8 mouse cellular contexts compared by ENCODE assay signal in the genomic region with DNA sequence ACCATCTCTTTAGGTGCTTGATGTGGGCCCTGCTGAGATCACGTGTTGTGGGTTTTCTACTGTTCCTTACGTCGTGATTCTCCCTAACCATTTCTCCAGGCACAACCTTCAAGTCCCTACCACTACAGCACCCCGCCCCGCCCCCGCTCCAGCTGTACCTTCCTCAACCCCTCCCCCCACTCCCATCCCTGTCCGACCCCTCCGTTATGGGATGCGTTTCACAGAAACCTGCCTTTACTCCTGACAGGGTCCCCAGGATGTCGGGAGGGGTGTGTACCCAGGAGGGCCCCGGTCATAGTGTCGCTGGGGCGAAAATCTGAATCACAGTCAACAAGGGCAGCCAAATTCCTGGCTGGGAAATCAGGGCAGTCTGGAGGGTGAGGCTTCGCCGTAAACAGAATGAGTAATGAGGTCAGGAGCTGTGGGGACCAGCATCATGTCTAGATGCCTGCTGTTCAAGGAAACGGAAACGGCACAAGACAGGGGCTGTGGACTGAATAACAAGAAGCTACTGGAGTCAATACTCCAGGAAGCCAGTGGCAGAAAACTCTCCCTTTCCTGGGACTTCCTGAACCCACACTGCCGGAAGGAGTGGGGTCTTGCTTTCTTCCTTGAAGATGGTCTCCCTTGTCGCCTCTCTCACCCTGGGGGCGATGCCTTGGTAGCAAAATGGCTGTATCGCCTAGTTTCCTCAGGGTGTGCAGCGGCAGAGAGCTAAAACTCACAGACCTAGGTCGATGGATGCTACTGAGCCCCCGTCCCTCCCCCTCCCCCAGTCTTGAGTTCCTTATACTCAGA. TPM values are rescaled to one million over a fixed set of nuclear protein-coding genes. Genes with fewer than 3 reads are reported as not detected.
DNase-seq lines count a peak whose midpoint lies in the region; ATAC-seq and TF ChIP-seq lines count a peak whose summit lies in the region.

No protein-coding gene starts in this region.

- H3K27ac ChIP-seq in testis, adult 2 months (ENCODE audit: control insufficient read depth, insufficient read depth, low read depth, low read length): no peak overlapping the region
- H3K27ac ChIP-seq in intestine, postnatal 0 days (ENCODE audit: low read depth, low read length): peak overlapping the region; percentile 23
- H3K27ac ChIP-seq in liver, postnatal 0 days (ENCODE audit: low read depth): peak overlapping the region; percentile 59; the same call in 1 of the 2 replicates
- H3K27ac ChIP-seq in olfactory bulb, adult 2 months (ENCODE audit: insufficient read depth, low read depth, low read length): peak overlapping the region; percentile 12; the same call in 1 of the 2 replicates

- H3K9ac ChIP-seq in intestine, postnatal 0 days (ENCODE audit: low read depth, low read length): 0 out of 2 replicates have a peak overlapping the region, but pooled peaks have one; percentile 1
- H3K9ac ChIP-seq in liver, postnatal 0 days (replicated peaks): peak overlapping the region; percentile 35; the same call in 1 of the 2 replicates

- H3K36me3 ChIP-seq in testis, adult 2 months (ENCODE audit: control insufficient read depth, insufficient read depth, low read length): no peaks in the 10 kb centered on the region
- H3K36me3 ChIP-seq in intestine, postnatal 0 days (ENCODE audit: control insufficient read depth, insufficient read depth): no peaks in the 10 kb centered on the region
- H3K36me3 ChIP-seq in liver, postnatal 0 days (replicated peaks; ENCODE audit: insufficient read depth, low read length): no peaks in the 10 kb centered on the region

- H3K4me3 ChIP-seq in testis, adult 2 months (ENCODE audit: control insufficient read depth, low read depth, low read length): peak overlapping the region; percentile 17; the same call in 1 of the 2 replicates
- H3K4me3 ChIP-seq in intestine, postnatal 0 days (ENCODE audit: low read depth, low read length): no peak overlapping the region
- no peak overlapping the region for H3K4me3 ChIP-seq in liver, postnatal 0 days (ENCODE audit: low read depth, low read length)
- no peak overlapping the region for H3K4me3 ChIP-seq in olfactory bulb, adult 2 months (ENCODE audit: insufficient read depth, low read depth, low read length)

- H3K4me1 ChIP-seq in testis, adult 2 months (ENCODE audit: control insufficient read depth, insufficient read depth, low read length): peaks cover 16% of the 10 kb centered on the region
- H3K4me1 ChIP-seq in intestine, postnatal 0 days (replicated peaks; ENCODE audit: control insufficient read depth, insufficient read depth, low read length): no peaks in the 10 kb centered on the region
- H3K4me1 ChIP-seq in liver, postnatal 0 days (ENCODE audit: insufficient read depth): peaks cover 14% of the 10 kb centered on the region; the same call in 1 of the 2 replicates
- H3K4me1 ChIP-seq in olfactory bulb, adult 2 months (ENCODE audit: control insufficient read depth, insufficient read depth, low read length): peaks cover 18% of the 10 kb centered on the region

- 0 out of 2 replicates have a peak, but pooled peaks have one; percentile 21 for TF ChIP-seq EP300 in liver, postnatal 0 days (IDR thresholded peaks at IDR 0.05; ENCODE audit: low read depth)

- TF ChIP-seq CTCF in testis, adult 2 months (IDR thresholded peaks at IDR 0.05; ENCODE audit: control insufficient read depth, insufficient read depth, insufficient replicate concordance, low read depth, low read length): no peak
- no peak for TF ChIP-seq CTCF in intestine, postnatal 0 days (IDR thresholded peaks at IDR 0.05; ENCODE audit: low read depth)
- TF ChIP-seq CTCF in liver, postnatal 0 days (IDR thresholded peaks at IDR 0.05; ENCODE audit: low read depth): no peak
- no peak for TF ChIP-seq CTCF in olfactory bulb, adult 2 months (IDR thresholded peaks at IDR 0.05; ENCODE audit: insufficient read depth, low read depth, low read length)

- peak overlapping the region; percentile 49 for H3K4me2 ChIP-seq in intestine, postnatal 0 days (replicated peaks; ENCODE audit: low read depth)
- peak overlapping the region; percentile 27 for H3K4me2 ChIP-seq in liver, postnatal 0 days (ENCODE audit: low read depth, low read length)

- ATAC-seq in intestine, postnatal 0 days: no peak
- ATAC-seq in liver, postnatal 0 days: peak; percentile 71

- DNase-seq in testis, postnatal 10 days (ENCODE audit: low spot score): no peak
- peak; percentile 74 to 82 for DNase-seq in cerebellum, postnatal 10 days
- peak; percentile 45 for DNase-seq in gastrocnemius, postnatal 25 days
- DNase-seq in liver, postnatal 0 days: peak; percentile 40
- DNase-seq in spleen, postnatal 10 days (ENCODE audit: low spot score in 2 of 2): no peak

- H3K9me3 ChIP-seq in intestine, postnatal 0 days (ENCODE audit: control insufficient read depth): no peaks in the 10 kb centered on the region
- no peaks in the 10 kb centered on the region for H3K9me3 ChIP-seq in liver, postnatal 0 days (ENCODE audit: low read length)

- 16% methylated on average over 24 of the region's 24 CpGs for WGBS in intestine, postnatal 0 days
- WGBS in liver, postnatal 0 days (ENCODE audit: insufficient replicate concordance): 8% methylated on average over 24 of the region's 24 CpGs
- 14% methylated on average over 24 of the region's 24 CpGs for WGBS in olfactory bulb, adult 2 months

- H3K27me3 ChIP-seq in testis, adult 2 months (ENCODE audit: control insufficient read depth, insufficient read depth, low read length): no peaks in the 10 kb centered on the region; the same call in 1 of the 2 replicates
- 0 out of 2 replicates have a peak, but pooled peaks cover 3% of the 10 kb centered on the region for H3K27me3 ChIP-seq in intestine, postnatal 0 days (replicated peaks; ENCODE audit: control insufficient read depth, insufficient read depth, low read length)
- H3K27me3 ChIP-seq in liver, postnatal 0 days (ENCODE audit: insufficient read depth, low read length): peaks cover 38% of the 10 kb centered on the region

- no peak for TF ChIP-seq POLR2A in testis, adult 2 months (IDR thresholded peaks at IDR 0.05; ENCODE audit: control insufficient read depth, low read depth, low read length)
- no peak for TF ChIP-seq POLR2A in olfactory bulb, adult 2 months (IDR thresholded peaks at IDR 0.05; ENCODE audit: insufficient read depth, low read depth, low read length)

RNA-seq across cellular contexts. Expression of a gene that starts 31.0 kb away (rescaled TPM):
- 87.2 and 99.7 TPM in 2 replicates for polyA plus RNA-seq in testis, adult 2 months (2012; rRNA removed)
- total RNA-seq in gastrocnemius, postnatal 25 days (2021): 10 to 100 TPM; 11.1 to 17.5 TPM
- polyA plus RNA-seq in intestine, postnatal 0 days (2015; fragmentation: Nextera tagmentation; extraction: Ambion mirVana): 16.8 and 18.9 TPM in 2 replicates
- polyA plus RNA-seq in liver, postnatal 0 days (2015; fragmentation: Nextera tagmentation; extraction: Ambion mirVana): 35.6 and 57.1 TPM in 2 replicates
- not detected in 2 replicates for polyA plus RNA-seq in olfactory bulb, adult 2 months (2012; ENCODE audit: insufficient read depth, insufficient read length, low replicate concordance, missing spikeins)

Comparison
In these comparisons a context has a peak if more than half of its experiments do, and no peak if none do; other contexts are left out.
1. DNase-seq: peak in cerebellum, postnatal 10 days (2 of 2), gastrocnemius, postnatal 25 days (single experiment) and liver, postnatal 0 days (single experiment); none in testis, postnatal 10 days (single experiment) and spleen, postnatal 10 days (0 of 2).